Mouse (Mus musculus) adrenal gland, postnatal 25 days (tissue): Measurements from ENCODE around the gene Dazap2. TPM values are rescaled to one million over a fixed set of nuclear protein-coding genes. Genes with fewer than 3 reads are reported as not detected.

ENCODE experiments used
- DNase-seq: peaks from one replicate; pipeline ENCODE4 v3.0.0; 2021; ENCODE audit warnings: mixed read lengths
- total RNA-seq: library from RNA; stranded (reverse); gene quantifications from 2 replicates; pipeline ENCODE4 v1.2.3, GENCODE M21; 2021

The Dazap2 gene
- total RNA-seq, 1 experiment from 2014 or later: 249 TPM

DNA sequence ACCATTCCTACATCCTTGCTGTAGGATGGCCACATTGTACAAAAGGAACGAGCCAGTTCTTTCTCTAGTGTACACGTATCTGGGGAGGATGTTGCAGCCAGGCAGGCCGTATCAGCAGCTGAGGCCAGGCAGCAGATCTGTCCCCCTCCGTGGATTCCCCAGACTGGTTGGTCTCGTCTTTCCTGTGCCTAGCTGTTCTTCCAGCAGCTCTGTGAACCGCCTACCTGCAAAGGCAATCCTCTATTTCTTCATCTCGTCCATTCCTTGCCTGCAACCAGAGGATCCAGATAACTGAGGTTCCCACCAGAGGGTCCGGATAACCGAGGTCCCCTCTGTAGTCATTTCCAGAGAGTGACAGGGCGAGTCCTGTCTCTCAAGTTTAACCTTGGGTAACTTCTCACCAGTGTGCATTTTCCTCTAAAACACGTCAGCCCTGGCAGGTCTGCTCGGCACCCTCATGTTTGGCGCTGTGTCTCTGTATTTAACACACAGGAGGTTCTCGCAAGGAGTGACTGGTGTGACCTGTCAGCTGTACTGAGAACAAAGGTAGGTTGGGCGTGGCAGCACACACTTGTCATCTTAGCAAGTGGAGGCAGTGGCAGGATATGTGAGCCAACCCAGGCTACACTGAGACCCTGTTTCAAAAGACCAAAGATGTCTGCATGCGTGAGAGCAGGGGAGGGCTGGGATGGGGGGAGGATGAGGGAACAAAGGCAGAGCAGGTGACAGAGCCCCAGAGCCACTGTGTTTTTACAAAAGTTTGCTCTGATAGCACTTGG is 25.0 kb downstream of the Dazap2 start:
- no peak for DNase-seq

- no peak for DNase-seq
These were observed 26.2 kb downstream of the Dazap2 start for GRCm38 (mm10) chr15:100641226-100641810.

GRCm38 (mm10) chr15:100642451-100642850 is 27.3 kb downstream of the Dazap2 start:
- no peak for DNase-seq

DNA sequence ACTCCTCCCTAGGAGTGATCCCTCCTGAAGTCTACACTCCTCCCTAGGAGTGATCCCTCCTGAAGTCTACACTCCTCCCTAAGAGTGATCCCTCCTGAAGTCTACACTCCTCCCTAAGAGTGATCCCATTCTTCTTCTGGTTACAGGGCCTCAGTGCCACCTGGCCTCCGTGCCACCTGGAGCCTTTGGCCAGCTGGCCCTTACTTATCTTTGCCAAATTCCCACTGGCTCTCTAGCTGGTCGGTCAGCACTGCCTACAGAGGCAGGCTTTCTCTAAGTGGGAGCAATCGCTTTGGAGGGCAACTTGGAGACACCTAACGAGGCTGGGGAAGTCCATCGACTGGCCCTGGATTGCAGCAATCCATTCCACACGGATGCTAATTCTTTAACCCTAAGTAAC is 31.0 kb downstream of the Dazap2 start:
- no peak for DNase-seq

DNA sequence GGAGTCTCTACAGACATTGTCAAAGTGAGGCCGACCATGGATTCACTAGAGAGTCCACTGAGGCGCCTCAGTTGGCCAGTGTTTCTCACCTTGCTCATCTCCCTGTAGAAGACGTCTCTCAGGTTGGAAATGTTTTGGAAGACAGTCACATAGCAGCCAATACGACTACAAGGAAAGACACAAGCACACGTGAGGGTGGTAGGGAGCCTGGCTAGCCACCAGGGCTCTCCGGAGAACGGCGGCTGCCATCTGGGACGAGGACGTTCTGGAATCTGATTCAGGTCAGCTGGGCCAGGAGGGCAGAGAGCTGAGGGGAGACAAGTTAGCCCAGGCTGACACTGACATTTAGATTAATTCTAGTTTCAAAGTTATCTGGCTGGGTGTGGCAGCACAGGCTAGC is 35.0 kb downstream of the Dazap2 start:
- no peak for DNase-seq

DNA sequence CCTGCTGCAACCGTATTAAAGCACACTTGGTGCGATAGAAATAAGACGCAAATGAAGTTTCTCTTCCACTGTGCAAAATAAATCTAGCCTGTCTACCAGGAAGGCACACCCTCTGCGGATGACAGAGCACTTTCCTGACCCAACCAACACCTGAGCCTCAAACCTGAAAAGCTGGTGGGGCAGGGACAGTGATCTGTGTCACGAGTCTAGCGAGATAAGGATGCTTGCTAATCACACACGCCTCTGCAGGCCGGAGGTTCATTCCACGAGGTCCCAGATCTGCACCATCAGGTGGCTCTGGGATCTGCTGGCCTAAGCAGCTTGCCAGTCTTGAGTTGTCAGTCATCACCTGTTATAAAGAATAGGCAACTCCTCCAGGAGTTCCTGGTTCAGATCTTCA is 36.5 kb downstream of the Dazap2 start:
- no peak for DNase-seq

DNA sequence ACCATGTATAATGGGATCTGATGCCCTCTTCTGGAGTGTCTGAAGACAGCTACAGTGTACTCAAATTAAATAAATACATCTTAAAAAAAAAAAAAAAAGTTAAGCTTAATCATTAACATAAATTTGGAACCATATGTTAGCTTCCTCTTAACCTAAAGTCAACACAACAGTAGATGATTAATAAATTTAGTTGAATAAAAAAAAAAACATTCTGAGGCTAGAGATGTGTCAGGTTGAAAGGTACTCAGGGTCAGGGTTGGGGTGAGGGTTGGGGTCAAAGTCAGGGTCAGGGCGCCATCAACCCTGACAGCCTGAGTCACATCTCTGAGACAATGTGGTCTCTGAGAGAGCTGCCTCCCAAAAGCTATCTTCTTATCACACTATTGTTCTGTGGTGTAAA is 39.1 kb downstream of the Dazap2 start:
- DNase-seq: no peak

DNA sequence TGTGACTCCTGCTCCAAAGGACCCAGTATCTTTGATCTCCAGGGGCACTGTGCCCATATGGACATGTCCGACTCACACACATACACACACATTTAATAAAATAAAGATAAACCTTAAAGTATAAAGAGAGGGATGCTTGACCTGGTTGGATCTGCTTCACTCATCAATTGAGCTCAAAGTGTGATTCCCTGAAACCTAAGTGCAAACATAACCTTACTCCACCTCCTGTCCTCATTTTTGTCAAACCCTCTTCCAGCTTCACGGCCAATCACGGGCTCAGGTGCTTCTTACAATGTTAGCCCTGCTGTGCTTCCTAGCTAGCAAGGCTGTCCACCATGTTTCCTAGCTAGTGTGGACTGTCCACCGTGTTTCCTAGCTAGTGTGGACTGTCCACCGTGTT is 40.1 kb downstream of the Dazap2 start:
- DNase-seq: no peak

GRCm38 (mm10) chr15:100660306-100660705 is 45.2 kb downstream of the Dazap2 start:
- peak; percentile 30 for DNase-seq

DNA sequence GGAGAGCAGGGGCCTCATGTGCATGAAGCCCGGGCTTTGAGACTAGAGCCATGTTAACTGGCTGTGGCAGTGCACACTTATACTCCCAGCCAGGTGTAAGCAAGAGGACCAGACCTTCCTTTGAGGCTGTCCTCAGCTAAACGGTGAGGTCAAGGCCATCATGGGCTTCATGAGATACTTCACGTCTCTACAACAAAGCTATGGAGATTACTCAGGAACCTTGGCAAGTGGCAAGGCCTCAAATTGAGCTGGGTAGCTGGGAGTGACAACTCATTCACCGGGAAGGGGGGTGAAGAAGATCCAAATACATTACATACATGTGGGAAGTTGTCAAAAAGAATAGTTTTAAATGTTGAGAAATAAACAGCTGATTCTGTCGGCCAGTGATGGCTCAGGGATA is 45.7 kb downstream of the Dazap2 start:
- DNase-seq: no peak

- DNase-seq: no peak
These were observed 49.7 kb downstream of the Dazap2 start for GRCm38 (mm10) chr15:100664813-100665274.

- DNase-seq: no peak
These were observed 50.5 kb downstream of the Dazap2 start for GRCm38 (mm10) chr15:100665411-100666218.

- DNase-seq: no peak
These were observed 51.1 kb downstream of the Dazap2 start for GRCm38 (mm10) chr15:100666219-100666696.

DNA sequence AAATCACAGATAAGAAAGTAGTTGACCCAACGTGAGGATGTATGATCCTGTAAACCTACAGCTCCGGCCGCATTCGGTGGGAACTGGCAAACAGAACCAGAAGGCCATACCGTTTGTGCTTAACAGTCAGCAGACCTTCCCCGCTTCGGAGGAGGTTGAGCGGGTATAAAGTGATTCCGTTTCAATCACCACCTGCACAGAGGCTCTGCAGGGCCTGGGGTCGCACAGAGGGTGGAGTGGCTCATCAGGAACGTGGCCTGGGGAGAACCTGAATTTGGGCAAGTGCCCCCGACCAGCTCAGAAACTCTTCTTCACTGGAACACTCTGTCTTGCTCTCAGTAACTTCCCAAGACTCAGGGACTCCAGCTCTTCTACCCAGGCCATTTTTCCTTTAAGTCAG is 51.7 kb downstream of the Dazap2 start:
- DNase-seq: no peak

GRCm38 (mm10) chr15:100667420-100667819 is 52.3 kb downstream of the Dazap2 start:
- no peak for DNase-seq

DNA sequence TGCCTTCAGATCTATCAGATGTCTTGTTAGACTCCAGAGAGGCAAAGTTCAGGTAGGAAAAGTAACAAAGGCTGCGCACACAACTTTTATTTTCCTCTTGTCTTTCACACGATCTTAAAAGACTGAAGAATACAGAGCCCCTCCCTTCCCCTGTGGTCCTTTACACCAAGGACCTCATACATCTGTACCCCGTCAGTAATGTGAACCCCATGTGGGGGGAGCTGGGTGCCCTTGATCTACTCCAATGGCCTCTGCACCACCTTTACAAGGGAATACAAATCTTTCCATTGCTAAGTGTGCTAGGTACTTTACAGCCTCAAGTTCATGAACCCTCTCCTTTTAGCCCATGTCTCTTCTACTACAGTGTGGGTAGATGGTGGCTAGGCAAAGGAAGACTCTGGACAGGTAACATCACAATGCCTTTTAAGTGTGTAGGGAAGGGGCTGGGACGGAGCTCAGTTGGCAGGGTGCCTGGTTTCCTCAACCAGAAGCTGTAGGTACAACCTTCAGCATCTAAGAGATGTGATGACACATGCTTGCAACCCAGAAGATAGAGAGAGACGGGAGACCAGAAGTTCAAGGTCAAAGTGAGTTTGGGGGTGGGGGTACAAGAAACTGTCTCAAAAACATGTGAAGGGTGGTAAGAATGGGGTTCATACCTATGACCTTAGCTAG is 52.9 kb downstream of the Dazap2 start:
- no peak for DNase-seq

DNA sequence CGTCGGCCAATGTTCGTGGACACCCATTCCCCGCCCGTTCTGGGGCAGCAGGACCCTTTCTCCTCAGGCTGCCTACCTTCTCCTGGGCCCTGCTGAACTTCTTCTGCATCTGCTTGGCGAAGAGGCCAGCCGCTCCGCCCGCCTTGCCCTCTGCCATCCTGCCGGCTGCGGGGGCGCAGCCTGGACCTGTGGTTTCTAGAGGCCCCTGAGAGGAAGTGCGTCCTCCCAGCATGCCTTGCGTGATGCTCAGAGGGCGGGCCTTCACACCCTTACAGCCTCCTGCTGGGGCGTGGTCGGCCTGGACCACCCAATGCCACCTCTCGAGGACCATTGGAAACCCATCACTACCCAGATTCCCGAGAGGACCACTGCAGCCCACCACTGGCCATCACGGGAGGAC is 54.2 kb downstream of the Dazap2 start, which contains the start of gene Bin2:
TSS of gene Bin2 (minus strand) at position 217 of the 400 bp plus-strand sequence.
- no peak for DNase-seq

DNA sequence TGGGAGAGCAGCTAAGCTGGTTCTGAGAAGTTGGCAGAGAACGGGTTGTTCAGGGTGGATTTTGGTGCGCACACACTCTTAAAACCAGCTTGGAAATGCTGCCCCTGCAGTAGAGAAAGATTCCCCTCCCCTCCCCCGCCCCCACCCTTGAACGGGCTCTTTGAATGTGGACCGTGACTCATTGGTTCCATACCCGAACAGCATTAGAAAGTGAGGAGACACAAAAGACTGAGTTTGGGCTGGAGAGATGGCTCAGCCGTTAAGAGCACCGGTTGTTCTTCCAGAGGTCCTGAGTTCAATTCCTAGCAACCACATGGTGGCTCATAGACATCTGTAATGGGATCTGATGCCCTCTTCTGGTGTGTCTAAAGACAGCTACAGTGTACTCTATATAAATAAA is 54.9 kb downstream of the Dazap2 start:
- no peak for DNase-seq
